Mouse (Mus musculus): ENCODE results near the gene Flywch1. TPM values are rescaled to one million over a fixed set of nuclear protein-coding genes. Genes with fewer than 3 reads are reported as not detected.

Gene Flywch1
- total RNA-seq (2017), result 16.8 and 18.3 TPM in 2 replicates

GRCm38 (mm10) chr17:23771284-23772218 is at the start of gene Flywch1:
Flywch1 (minus strand) TSS chr17:23771602.
- peak; percentile 98 for ATAC-seq (ENCODE audit: extremely low read depth, insufficient number of reproducible peaks, low FRiP score, poor library complexity, severe bottlenecking)

- ATAC-seq (ENCODE audit: extremely low read depth, insufficient number of reproducible peaks, low FRiP score, poor library complexity, severe bottlenecking), result no peak
Measured at GRCm38 (mm10) chr17:23820731-23821130, 49.3 kb upstream of the Flywch1 start.

- no peak for ATAC-seq (ENCODE audit: extremely low read depth, insufficient number of reproducible peaks, low FRiP score, poor library complexity, severe bottlenecking)
Measured at GRCm38 (mm10) chr17:23819235-23819634, 47.8 kb upstream of the Flywch1 start.

- no peak for ATAC-seq (ENCODE audit: extremely low read depth, insufficient number of reproducible peaks, low FRiP score, poor library complexity, severe bottlenecking)
Measured at GRCm38 (mm10) chr17:23818579-23818978, 47.2 kb upstream of the Flywch1 start.

GRCm38 (mm10) chr17:23815641-23816040 is 44.2 kb upstream of the Flywch1 start:
- ATAC-seq (ENCODE audit: extremely low read depth, insufficient number of reproducible peaks, low FRiP score, poor library complexity, severe bottlenecking), result no peak

- ATAC-seq (ENCODE audit: extremely low read depth, insufficient number of reproducible peaks, low FRiP score, poor library complexity, severe bottlenecking), result no peak
Measured at GRCm38 (mm10) chr17:23807918-23808317, 36.5 kb upstream of the Flywch1 start.

- no peak for ATAC-seq (ENCODE audit: extremely low read depth, insufficient number of reproducible peaks, low FRiP score, poor library complexity, severe bottlenecking)
Measured at GRCm38 (mm10) chr17:23806867-23807266, 35.5 kb upstream of the Flywch1 start.

GRCm38 (mm10) chr17:23804426-23805085 is 33.2 kb upstream of the Flywch1 start:
- no peak for ATAC-seq (ENCODE audit: extremely low read depth, insufficient number of reproducible peaks, low FRiP score, poor library complexity, severe bottlenecking)

- ATAC-seq (ENCODE audit: extremely low read depth, insufficient number of reproducible peaks, low FRiP score, poor library complexity, severe bottlenecking), result peak; percentile 10; the same call in 1 of the 2 replicates
Measured at GRCm38 (mm10) chr17:23803366-23804041, 32.1 kb upstream of the Flywch1 start.

GRCm38 (mm10) chr17:23802746-23803365 is 31.5 kb upstream of the Flywch1 start:
- ATAC-seq (ENCODE audit: extremely low read depth, insufficient number of reproducible peaks, low FRiP score, poor library complexity, severe bottlenecking), result peak; percentile 93

- ATAC-seq (ENCODE audit: extremely low read depth, insufficient number of reproducible peaks, low FRiP score, poor library complexity, severe bottlenecking), result no peak
Measured at GRCm38 (mm10) chr17:23801627-23802026, 30.2 kb upstream of the Flywch1 start.

- ATAC-seq (ENCODE audit: extremely low read depth, insufficient number of reproducible peaks, low FRiP score, poor library complexity, severe bottlenecking), result no peak
Measured at GRCm38 (mm10) chr17:23797316-23797715, 25.9 kb upstream of the Flywch1 start.

- ATAC-seq (ENCODE audit: extremely low read depth, insufficient number of reproducible peaks, low FRiP score, poor library complexity, severe bottlenecking), result no peak
Measured at GRCm38 (mm10) chr17:23795323-23795722, 23.9 kb upstream of the Flywch1 start.

- ATAC-seq (ENCODE audit: extremely low read depth, insufficient number of reproducible peaks, low FRiP score, poor library complexity, severe bottlenecking), result no peak
Measured at GRCm38 (mm10) chr17:23791079-23791357, 19.6 kb upstream of the Flywch1 start.

- ATAC-seq (ENCODE audit: extremely low read depth, insufficient number of reproducible peaks, low FRiP score, poor library complexity, severe bottlenecking), result peak; percentile 47; the same call in 1 of the 2 replicates
Measured at GRCm38 (mm10) chr17:23790269-23791078, 19.1 kb upstream of the Flywch1 start, which contains the start of gene Srrm2. Srrm2 (plus strand) TSS chr17:23790532.

- ATAC-seq (ENCODE audit: extremely low read depth, insufficient number of reproducible peaks, low FRiP score, poor library complexity, severe bottlenecking), result no peak
Measured at GRCm38 (mm10) chr17:23789749-23790268, 18.4 kb upstream of the Flywch1 start.

- no peak for ATAC-seq (ENCODE audit: extremely low read depth, insufficient number of reproducible peaks, low FRiP score, poor library complexity, severe bottlenecking)
Measured at GRCm38 (mm10) chr17:23788973-23789372, 17.6 kb upstream of the Flywch1 start.

- ATAC-seq (ENCODE audit: extremely low read depth, insufficient number of reproducible peaks, low FRiP score, poor library complexity, severe bottlenecking), result no peak
Measured at GRCm38 (mm10) chr17:23786510-23786931, 15.1 kb upstream of the Flywch1 start.
